Mouse (Mus musculus) c-Kit-negative CD71-positive TER-119-positive erythroid progenitor cells, embryonic 14.5 days (primary cell): ENCODE data around the gene Mei1.

Source experiments
- DNase-seq: peaks from one replicate; pipeline ENCODE4 v3.0.0-alpha.2; 2013; ENCODE audit warnings: low read depth, low spot score

The Mei1 gene

GRCm38 (mm10) chr15:82069898-82070297, at the start of gene Mei1:
TSS of gene Mei1 (plus strand) at chr15:82069996.
- DNase-seq = no peak

- DNase-seq = no peak
Observed at GRCm38 (mm10) chr15:82022535-82023088, 47.2 kb upstream of the Mei1 start.

GRCm38 (mm10) chr15:82023965-82024635, 45.7 kb upstream of the Mei1 start:
- DNase-seq = no peak

- DNase-seq = no peak
Observed at GRCm38 (mm10) chr15:82027276-82027675, 42.5 kb upstream of the Mei1 start.

- DNase-seq = no peak
Observed at GRCm38 (mm10) chr15:82027726-82028125, 42.1 kb upstream of the Mei1 start.

- DNase-seq = no peak
Observed at GRCm38 (mm10) chr15:82032386-82032785, 37.4 kb upstream of the Mei1 start.

GRCm38 (mm10) chr15:82033762-82034161, 36.0 kb upstream of the Mei1 start, which contains the start of gene Desi1:
TSS of gene Desi1 (minus strand) at chr15:82033862.
- DNase-seq = no peak

GRCm38 (mm10) chr15:82035904-82036689, 33.7 kb upstream of the Mei1 start:
- no peak for DNase-seq

- peak; percentile 29 for DNase-seq
Observed at GRCm38 (mm10) chr15:82040650-82041049, 29.1 kb upstream of the Mei1 start.

GRCm38 (mm10) chr15:82044166-82044784, 25.5 kb upstream of the Mei1 start:
- DNase-seq = no peak

- DNase-seq = no peak
Observed at GRCm38 (mm10) chr15:82046246-82046891, 23.4 kb upstream of the Mei1 start.

- peak; percentile 73 for DNase-seq
Observed at GRCm38 (mm10) chr15:82047080-82047883, 22.5 kb upstream of the Mei1 start, which contains the start of gene Snu13. TSS of gene Snu13 (minus strand) at chr15:82047598.

- DNase-seq = no peak
Observed at GRCm38 (mm10) chr15:82052544-82052943, 17.3 kb upstream of the Mei1 start.

- no peak for DNase-seq
Observed at GRCm38 (mm10) chr15:82058719-82059201, 11.0 kb upstream of the Mei1 start, which contains the start of gene 4930407I10Rik. TSS of gene 4930407I10Rik (plus strand) at chr15:82059151.

GRCm38 (mm10) chr15:82063909-82064308, 5.9 kb upstream of the Mei1 start:
- DNase-seq = no peak

- peak; percentile 59 for DNase-seq
Observed at GRCm38 (mm10) chr15:82065511-82065910, 4.3 kb upstream of the Mei1 start.

- no peak for DNase-seq
Observed at GRCm38 (mm10) chr15:82071816-82072469, 2.1 kb downstream of the Mei1 start.

GRCm38 (mm10) chr15:82073490-82073889, 3.7 kb downstream of the Mei1 start:
- no peak for DNase-seq

GRCm38 (mm10) chr15:82079883-82080282, 10.1 kb downstream of the Mei1 start:
- DNase-seq = no peak

- no peak for DNase-seq
Observed at GRCm38 (mm10) chr15:82081161-82081560, 11.4 kb downstream of the Mei1 start.
